Mouse (Mus musculus) lung, embryonic 16.5 days (tissue): ENCODE measurements around the gene Vwa7. TPM values are rescaled to one million over a fixed set of nuclear protein-coding genes. Genes with fewer than 3 reads are reported as not detected.
A peak's percentile ranks its signal among the peaks of the same experiment; 100 is the strongest.
"Not testable (repeated sequence)": the region's sequence is repeated elsewhere in the genome, so short reads cannot be mapped to it uniquely, and the experiment has no call there.

Experiments used
- ATAC-seq: fragments of 200-750 bp; cut with Nextera tagmentation; 2 replicates; pipeline ENCODE4 v1.8.0; 2017; ENCODE audit warnings: low read depth, mild to moderate bottlenecking, moderate library complexity
- H3K27ac ChIP-seq: fragments of 300-500 bp; sonication (generic); 2 replicates; pipeline ENCODE4 v1.5.1; 2014; ENCODE audit warnings: mild to moderate bottlenecking, control low read depth, low read length
- H3K27me3 ChIP-seq: fragments of 300-500 bp; sonication (generic); 2 replicates; pipeline ENCODE4 v1.6.1; 2014; ENCODE audit warnings: low read depth, low read length, mixed read lengths; ENCODE audit not compliant: control insufficient read depth, insufficient read depth
- H3K36me3 ChIP-seq: fragments of 300-500 bp; sonication (generic); 2 replicates; pipeline ENCODE4 v1.6.1; 2014; ENCODE audit warnings: low read length; ENCODE audit not compliant: control insufficient read depth, insufficient read depth
- H3K4me1 ChIP-seq: fragments of 300-500 bp; sonication (generic); replicated peaks from 2 replicates; pipeline ENCODE4 v1.6.1; 2014; ENCODE audit warnings: low read length, mixed read lengths; ENCODE audit not compliant: control insufficient read depth, insufficient read depth
- H3K4me2 ChIP-seq: fragments of 300-500 bp; sonication (generic); 2 replicates; pipeline ENCODE4 v1.6.1; 2014; ENCODE audit warnings: low read depth, low read length, control low read depth
- H3K4me3 ChIP-seq: fragments of 300-500 bp; sonication (generic); 2 replicates; pipeline ENCODE4 v1.5.1; 2014; ENCODE audit warnings: mild to moderate bottlenecking, low read length, control low read depth
- H3K9ac ChIP-seq: fragments of 300-500 bp; sonication (generic); 2 replicates; pipeline ENCODE4 v1.6.1; 2014; ENCODE audit warnings: low read length, control low read depth
- H3K9me3 ChIP-seq: fragments of 300-500 bp; sonication (generic); 2 replicates; pipeline ENCODE4 v1.6.1; 2016; ENCODE audit warnings: low read length; ENCODE audit not compliant: control insufficient read depth
- WGBS: fragments of 180-500 bp; shearing (Covaris S2); extraction: QIAGEN DNeasy Blood & Tissue Kit; methylation state at CpG from one replicate; pipeline ENCODE4 v1.1.7; 2014; 5-methylcytosine and 5-hydroxymethylcytosine counted together
- polyA plus RNA-seq: library from polyadenylated mRNA; unstranded; fragments of >200 nt; fragmentation: Nextera tagmentation; extraction: Ambion mirVana; gene quantifications from 2 replicates; pipeline ENCODE4 v1.2.1, GENCODE M21; 2015

The Vwa7 gene
- polyA plus RNA-seq, 1 experiment from 2014 or later, result 0.14 TPM

GRCm38 (mm10) chr17:34980655-34981054 is 35.7 kb upstream of the Vwa7 start:
- 5% methylated on average over 2 of the region's 2 CpGs for WGBS
- H3K27ac ChIP-seq, result peak overlapping the region; percentile 98
- peaks cover 9% of the 10 kb centered on the region for H3K4me1 ChIP-seq
- peak overlapping the region; percentile 77 for H3K4me2 ChIP-seq
- ATAC-seq, result no peak
- peak overlapping the region; percentile 76 for H3K4me3 ChIP-seq
- H3K36me3 ChIP-seq, result peaks cover 7% of the 10 kb centered on the region
- no peaks in the 10 kb centered on the region for H3K27me3 ChIP-seq
- no peaks in the 10 kb centered on the region for H3K9me3 ChIP-seq
- H3K9ac ChIP-seq, result peak overlapping the region; percentile 96

- Histone ChIP-seq H3K36me3 (peaks cover 15% of the 10 kb centered on the region), H3K9ac (peak within 1 kb of the TSS; percentile 96), H3K27me3 (no peaks in the 10 kb centered on the region), H3K4me2 (peak within 1 kb of the TSS; percentile 77), H3K4me1 (peaks cover 9% of the 10 kb centered on the region), H3K4me3 (peak within 1 kb of the TSS; percentile 76), H3K27ac (peak within 1 kb of the TSS; percentile 98), H3K9me3 (no peaks in the 10 kb centered on the region)
- peak; percentile 95 for ATAC-seq
- WGBS, result under 1% methylated on average over 58 of the region's 58 CpGs
These were observed 34.6 kb upstream of the Vwa7 start, which contains the start of gene Lsm2 for GRCm38 (mm10) chr17:34981690-34982180. Lsm2 (plus strand) TSS chr17:34981862.

GRCm38 (mm10) chr17:34982328-34982727 is 34.1 kb upstream of the Vwa7 start:
- peak; percentile 39 for ATAC-seq
- peaks cover 15% of the 10 kb centered on the region for H3K36me3 ChIP-seq
- peak overlapping the region; percentile 76 for H3K4me3 ChIP-seq
- H3K27ac ChIP-seq, result peak overlapping the region; percentile 98
- WGBS, result under 1% methylated on average over 15 of the region's 15 CpGs
- H3K4me1 ChIP-seq, result peaks cover 9% of the 10 kb centered on the region
- H3K9me3 ChIP-seq, result no peaks in the 10 kb centered on the region
- H3K4me2 ChIP-seq, result peak overlapping the region; percentile 77
- H3K27me3 ChIP-seq, result no peaks in the 10 kb centered on the region
- H3K9ac ChIP-seq, result peak overlapping the region; percentile 96

- WGBS, result 82% methylated on average over 2 of the region's 2 CpGs
- H3K36me3 ChIP-seq, result peaks cover 15% of the 10 kb centered on the region
These were observed 32.2 kb upstream of the Vwa7 start for GRCm38 (mm10) chr17:34984218-34984617.

GRCm38 (mm10) chr17:34994751-34995150 is 21.6 kb upstream of the Vwa7 start:
- no peak for ATAC-seq
- peaks cover 12% of the 10 kb centered on the region for H3K36me3 ChIP-seq
- H3K9me3 ChIP-seq, result no peaks in the 10 kb centered on the region
- no peak overlapping the region for H3K27ac ChIP-seq
- H3K4me2 ChIP-seq, result no peak overlapping the region
- H3K27me3 ChIP-seq, result no peaks in the 10 kb centered on the region
- peaks cover 28% of the 10 kb centered on the region for H3K4me1 ChIP-seq
- no peak overlapping the region for H3K9ac ChIP-seq
- no peak overlapping the region for H3K4me3 ChIP-seq

More at GRCm38 (mm10) chr17:34984218-34984617, 32.2 kb upstream of the Vwa7 start:
- no peak overlapping the region for H3K4me2 ChIP-seq
- no peak for ATAC-seq
- no peak overlapping the region for H3K9ac ChIP-seq
- no peaks in the 10 kb centered on the region for H3K27me3 ChIP-seq
- H3K9me3 ChIP-seq, result no peaks in the 10 kb centered on the region
- peaks cover 9% of the 10 kb centered on the region for H3K4me1 ChIP-seq
- no peak overlapping the region for H3K27ac ChIP-seq
- H3K4me3 ChIP-seq, result no peak overlapping the region

- H3K27me3 ChIP-seq, H3K4me2 ChIP-seq, H3K27ac ChIP-seq, H3K9me3 ChIP-seq, ATAC-seq, H3K4me3 ChIP-seq, H3K9ac ChIP-seq: not testable (repeated sequence)
- Histone ChIP-seq H3K4me1 (peaks cover 28% of the 10 kb centered on the region), H3K36me3 (peaks cover 12% of the 10 kb centered on the region)
- WGBS, result 80% methylated on average over 4 of the region's 4 CpGs
These were observed 21.2 kb upstream of the Vwa7 start for GRCm38 (mm10) chr17:34995192-34995591.

GRCm38 (mm10) chr17:34995927-34996326 is 20.5 kb upstream of the Vwa7 start:
- ATAC-seq, H3K9me3 ChIP-seq, H3K4me2 ChIP-seq, H3K27me3 ChIP-seq, H3K9ac ChIP-seq, H3K4me3 ChIP-seq, H3K27ac ChIP-seq: not testable (repeated sequence)
- WGBS, result 97% methylated on average over 4 of the region's 4 CpGs
- Histone ChIP-seq H3K4me1 (peaks cover 28% of the 10 kb centered on the region), H3K36me3 (peaks cover 12% of the 10 kb centered on the region)

- no peak overlapping the region for H3K27ac ChIP-seq
- no peaks in the 10 kb centered on the region for H3K9me3 ChIP-seq
- no peak for ATAC-seq
- no peak overlapping the region for H3K9ac ChIP-seq
- H3K4me1 ChIP-seq, result peaks cover 28% of the 10 kb centered on the region
- WGBS, result 84% methylated on average over 12 of the region's 14 CpGs
- H3K27me3 ChIP-seq, result no peaks in the 10 kb centered on the region
- peaks cover 8% of the 10 kb centered on the region for H3K36me3 ChIP-seq
- peak overlapping the region; percentile 49 for H3K4me3 ChIP-seq
- peak overlapping the region; percentile 98 for H3K4me2 ChIP-seq
These were observed 19.8 kb upstream of the Vwa7 start for GRCm38 (mm10) chr17:34996411-34997141.

GRCm38 (mm10) chr17:34997142-34997483 is 19.3 kb upstream of the Vwa7 start:
- WGBS, result 82% methylated on average over 5 of the region's 5 CpGs
- Histone ChIP-seq H3K4me1 (peaks cover 29% of the 10 kb centered on the region), H3K27me3 (no peaks in the 10 kb centered on the region), H3K9me3 (no peaks in the 10 kb centered on the region), H3K4me2 (peak overlapping the region; percentile 98), H3K9ac (no peak overlapping the region), H3K36me3 (peaks cover 8% of the 10 kb centered on the region), H3K27ac (no peak overlapping the region), H3K4me3 (peak overlapping the region; percentile 49)
- no peak for ATAC-seq
